Mouse (Mus musculus) c-Kit-positive CD71-negative TER-119-negative erythroid progenitor cells, embryonic 14.5 days (primary cell): Measurements from ENCODE around the gene Spire2.
A peak's percentile ranks its signal among the peaks of the same experiment; 100 is the strongest.
"Not testable (repeated sequence)": the region's sequence is repeated elsewhere in the genome, so short reads cannot be mapped to it uniquely, and the experiment has no call there.

Experiments
- DNase-seq: peaks from one replicate; pipeline ENCODE4 v3.0.0-alpha.2; 2013; ENCODE audit warnings: low read depth

Gene Spire2

DNA sequence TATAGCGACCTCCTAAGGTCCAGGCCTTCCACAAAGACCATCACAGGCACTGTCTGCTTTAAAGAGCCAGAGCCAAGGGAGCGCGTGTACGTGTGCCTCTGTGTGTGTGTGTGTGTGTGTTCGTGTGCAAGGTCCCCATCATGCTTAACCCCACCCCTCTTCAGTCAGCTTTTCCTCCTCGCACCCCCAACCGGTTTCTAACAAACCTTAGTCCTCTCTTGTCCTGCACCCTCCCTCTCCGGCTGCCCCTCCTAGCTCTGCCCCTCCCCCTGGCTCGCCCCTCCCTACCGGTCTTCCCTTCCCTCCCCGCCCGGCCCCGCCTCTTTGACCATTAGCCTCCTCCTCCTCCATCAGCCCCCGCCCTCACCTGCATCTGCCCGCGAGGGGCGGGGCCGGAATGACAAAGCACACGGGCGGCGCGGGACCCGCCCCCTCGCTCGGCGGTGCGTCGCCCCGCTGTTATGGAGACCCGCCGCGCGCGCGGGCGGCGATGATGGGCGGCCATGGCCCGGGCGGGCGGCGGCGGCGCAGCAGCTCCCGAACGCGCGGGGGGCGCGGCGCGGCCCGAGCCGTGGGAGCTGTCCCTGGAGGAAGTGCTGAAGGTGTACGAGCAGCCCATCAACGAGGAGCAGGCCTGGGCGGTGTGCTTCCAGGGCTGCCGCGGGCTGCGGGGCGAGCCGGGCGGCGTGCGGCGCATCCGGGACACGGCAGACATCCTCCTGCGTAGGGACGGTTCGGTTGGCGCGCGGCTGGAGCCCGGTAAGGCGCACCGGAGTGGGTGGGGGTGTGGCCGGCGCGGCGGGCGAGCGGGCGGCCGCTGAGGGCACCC, at the start of gene Spire2:
Gene Spire2, plus strand, starts transcription at position 452 of the 829 bp plus-strand sequence.
- peak; percentile 62 for DNase-seq

DNA sequence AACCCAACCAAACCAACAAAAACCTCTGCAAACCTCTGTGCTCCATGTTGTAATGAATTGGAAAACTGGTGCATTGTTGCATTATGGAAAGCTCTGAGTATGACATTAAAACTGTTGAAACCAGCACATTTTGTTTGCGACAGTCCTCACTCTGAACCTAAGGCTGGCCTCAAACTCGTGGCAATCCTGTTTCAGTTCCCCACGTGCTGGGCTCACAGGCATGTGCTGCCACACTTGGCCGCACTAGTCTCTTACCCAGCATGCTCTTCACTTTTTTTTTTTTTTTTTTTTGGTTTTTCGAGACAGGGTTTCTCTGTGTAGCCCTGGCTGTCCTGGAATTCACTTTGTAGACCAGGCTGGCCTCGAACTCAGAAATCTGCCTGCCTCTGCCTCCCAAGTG, 49.5 kb upstream of the Spire2 start:
- not testable (repeated sequence) for DNase-seq

DNA sequence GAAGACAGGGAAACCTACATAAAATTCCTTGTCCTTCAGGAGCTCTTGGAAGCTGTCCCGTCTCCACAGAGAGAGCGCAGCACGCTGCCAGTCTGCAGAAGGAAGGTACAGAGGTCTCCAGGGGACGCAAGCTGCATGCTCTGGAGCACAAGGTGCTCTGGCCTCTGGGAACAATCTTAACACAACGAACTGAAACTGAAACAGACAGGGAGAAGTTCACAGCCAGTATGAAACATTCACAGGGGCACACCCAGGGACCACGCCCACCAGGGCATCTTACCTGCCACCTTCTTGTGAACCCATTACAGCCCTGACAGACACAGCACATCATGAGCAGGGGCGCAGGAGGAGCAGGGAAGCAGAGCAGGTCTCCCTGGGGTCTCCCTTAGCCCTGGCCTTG, 48.5 kb upstream of the Spire2 start:
- DNase-seq, result no peak

DNA sequence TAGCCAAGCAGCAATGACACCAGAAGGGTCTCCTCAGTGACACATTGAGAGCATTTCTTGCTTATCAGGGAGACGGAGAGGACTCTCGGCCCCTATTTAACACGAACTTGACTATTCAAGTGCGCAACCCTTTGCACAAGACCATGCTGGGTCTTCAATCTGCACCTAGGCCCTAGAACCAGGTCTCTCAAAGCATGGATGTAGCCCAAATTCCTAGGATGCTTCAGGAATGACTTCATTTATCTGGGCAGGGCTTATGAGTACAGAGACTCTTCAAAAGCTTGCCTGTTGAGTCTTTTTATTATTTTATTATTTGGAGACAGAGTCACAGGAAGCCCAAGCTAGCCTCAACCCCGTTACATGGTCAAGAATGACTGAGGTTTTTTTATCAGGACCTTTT, 48.0 kb upstream of the Spire2 start:
- DNase-seq, result no peak

DNA sequence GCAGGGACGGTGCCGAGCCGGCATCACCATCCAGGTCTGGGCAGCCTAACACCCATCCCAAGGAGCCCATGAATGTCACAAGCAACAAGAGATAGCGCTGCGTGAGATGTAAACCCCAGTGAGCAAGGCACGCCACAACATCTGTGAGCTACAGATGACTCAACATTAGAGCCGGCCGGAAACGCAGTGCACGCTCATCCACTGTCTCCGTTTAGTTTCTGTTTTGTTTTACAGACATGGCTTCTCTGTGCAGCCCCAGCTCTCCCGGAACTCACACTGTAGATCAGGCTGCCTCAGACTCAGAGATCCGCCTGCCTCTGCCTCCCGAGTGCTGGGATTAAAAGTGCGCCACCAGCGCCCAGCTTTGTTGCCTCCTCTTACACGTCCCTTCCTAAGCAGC, 45.2 kb upstream of the Spire2 start:
- DNase-seq, result no peak

DNA sequence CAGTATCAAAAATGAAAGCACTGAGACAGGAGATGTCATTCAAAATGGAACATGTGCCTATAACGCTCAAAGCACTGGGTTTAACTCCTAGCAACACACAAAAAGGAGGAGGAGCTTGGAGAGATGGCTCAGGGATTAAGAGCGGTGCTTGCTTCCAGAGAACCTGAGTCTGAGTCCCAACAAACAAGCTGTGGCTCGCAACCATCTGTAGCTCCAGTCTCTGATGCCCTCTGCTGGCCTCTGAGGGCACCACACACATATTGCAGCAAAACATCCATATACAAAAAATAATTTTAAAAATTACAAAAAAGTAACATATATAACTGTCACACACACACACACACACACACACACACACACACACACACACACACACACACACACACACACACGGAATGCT, 42.3 kb upstream of the Spire2 start:
- DNase-seq, result no peak

DNA sequence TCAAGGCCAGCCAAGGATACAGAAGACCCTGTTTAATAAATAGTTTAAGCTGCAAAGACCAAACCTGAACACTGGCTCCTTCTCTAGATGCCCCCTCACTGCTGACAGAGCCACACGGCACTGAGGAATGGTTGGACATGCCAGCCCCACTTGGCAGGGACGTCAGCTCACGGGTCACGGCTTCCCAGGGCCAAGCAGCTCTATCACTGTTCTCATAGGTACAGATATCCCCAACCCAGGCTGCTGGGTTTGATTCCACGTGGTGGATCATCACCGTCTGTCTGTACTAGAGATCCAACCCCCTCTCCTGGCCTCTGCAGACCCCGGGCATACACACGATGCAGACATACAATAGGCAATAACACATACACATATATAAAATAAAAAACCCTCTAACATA, 41.8 kb upstream of the Spire2 start:
- DNase-seq, result no peak

DNA sequence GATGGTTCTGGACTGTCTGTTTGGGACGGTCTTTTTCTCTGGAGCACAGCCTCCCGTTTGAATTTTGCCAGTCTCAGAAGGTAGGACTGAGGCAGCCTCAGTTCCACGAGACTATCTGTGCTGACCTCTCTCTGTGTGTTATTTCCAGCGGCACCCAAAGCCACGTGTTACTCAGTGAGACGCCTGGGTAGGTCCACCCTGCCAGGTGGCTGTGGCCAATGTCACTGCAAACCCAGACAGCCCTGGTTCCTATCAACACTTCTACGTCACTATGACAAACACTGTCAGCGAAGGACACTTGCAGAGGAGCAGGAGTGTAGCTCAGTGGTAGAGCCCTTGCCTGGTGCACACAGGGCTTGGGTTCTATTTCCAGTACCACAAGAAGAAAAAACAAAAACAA, 40.8 kb upstream of the Spire2 start:
- DNase-seq, result no peak

DNA sequence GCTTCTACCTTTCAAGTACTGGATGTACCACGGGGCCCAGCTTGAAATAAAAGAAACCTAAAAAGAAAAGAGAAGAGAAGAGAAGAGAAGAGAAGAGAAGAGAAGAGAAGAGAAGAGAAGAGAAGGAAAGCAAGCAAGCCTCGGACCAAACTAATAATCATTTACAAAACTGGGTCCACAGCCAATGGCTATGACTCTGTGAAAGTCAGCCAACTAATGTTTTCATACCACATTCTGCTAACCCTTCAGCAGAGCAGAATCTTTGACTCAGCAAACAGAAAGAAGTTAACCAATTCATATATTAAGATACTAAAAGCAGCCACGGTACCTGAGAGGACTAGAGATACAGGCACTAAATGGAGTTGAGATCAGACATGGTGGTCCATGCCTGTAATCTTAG, 40.2 kb upstream of the Spire2 start:
- DNase-seq, result no peak

DNA sequence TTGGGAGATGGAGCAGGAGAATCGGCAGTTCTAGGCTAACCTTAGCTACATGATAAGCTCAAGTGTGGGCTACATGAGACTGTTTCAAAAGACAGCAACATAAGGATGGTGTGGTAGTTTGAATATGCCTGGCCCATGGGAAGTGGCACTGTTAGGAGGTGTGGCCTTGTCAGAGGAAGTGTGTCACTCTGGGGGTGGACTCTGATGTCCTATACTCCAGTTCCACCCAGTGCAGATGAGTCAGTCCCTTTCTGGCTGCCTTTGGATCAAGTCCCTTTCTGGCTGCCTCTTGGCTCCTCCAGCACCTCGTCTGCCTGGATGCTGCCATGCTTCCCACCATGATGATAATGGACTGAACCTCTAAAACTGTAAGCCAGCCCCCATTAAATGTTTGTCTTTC, 39.7 kb upstream of the Spire2 start:
- DNase-seq, result no peak

DNA sequence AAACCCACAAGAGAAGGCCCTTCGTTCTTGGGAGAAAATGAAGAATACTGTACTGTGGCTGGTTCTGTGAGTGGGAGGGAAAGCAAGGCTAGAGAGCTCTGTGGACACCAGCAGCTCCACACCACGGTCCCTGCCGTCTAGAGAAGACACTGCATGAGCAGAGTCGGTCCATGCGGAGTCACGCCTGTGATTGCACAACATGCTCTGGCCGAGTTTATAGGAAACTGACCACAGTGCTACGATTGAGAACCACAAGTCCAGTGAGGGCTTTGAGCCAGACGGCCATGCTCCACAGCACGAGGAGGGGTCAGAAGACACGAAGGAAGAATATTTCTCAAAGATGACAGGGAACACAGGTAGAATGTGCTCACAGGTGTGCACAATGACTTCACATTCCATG, 34.2 kb upstream of the Spire2 start:
- DNase-seq, result no peak

DNA sequence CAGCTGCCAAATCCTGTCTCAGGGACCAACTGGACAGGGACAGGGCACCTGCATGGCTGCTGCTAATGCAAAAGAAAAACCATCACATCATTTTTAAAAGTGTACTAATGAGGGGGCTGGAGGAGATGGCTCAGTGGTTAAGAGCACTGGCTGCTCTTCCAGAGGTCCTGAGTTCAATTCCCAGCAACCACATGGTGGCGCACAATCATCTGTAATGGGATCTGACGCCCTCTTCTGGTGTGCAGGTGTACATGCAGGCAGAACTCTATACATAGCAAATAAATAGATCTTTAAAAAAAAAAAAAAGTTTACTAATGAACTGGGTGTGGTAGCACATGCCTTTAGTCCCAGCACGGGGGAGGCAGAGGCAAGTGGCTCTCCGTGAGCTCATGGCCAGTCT, 23.8 kb upstream of the Spire2 start:
- DNase-seq, result no peak

DNA sequence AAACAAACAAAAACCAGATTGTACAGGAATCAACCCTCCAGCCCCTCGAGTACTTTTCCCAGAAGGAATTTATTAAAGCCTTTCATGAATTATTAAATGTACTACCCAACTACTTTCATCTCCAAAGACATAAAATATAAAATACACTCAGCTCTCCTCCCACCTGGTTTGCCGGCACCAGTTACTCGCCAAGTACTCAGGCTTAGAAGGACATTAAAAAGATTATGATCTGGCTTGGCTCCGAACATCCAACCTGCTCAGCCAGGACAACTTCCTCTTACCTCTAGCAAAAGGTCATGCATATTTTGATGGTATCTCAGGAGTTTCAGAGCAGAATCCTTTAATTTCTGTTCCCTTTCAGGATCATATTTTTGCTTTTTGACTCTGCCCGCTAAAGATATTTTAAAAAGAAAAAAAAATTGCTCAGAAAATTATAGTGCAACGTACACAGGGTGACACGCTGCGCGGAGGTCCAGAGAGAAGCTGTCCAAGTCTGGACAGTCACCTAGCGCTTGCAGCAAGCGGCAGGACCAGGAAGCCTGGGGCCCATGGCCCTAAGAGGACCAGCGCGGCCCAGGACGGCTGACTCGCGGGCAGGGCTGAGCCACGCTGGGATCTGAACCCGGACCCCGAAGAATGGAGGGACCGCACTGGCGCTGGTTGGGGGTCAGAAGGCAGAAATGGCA, 14.6 kb upstream of the Spire2 start:
- no peak for DNase-seq

DNA sequence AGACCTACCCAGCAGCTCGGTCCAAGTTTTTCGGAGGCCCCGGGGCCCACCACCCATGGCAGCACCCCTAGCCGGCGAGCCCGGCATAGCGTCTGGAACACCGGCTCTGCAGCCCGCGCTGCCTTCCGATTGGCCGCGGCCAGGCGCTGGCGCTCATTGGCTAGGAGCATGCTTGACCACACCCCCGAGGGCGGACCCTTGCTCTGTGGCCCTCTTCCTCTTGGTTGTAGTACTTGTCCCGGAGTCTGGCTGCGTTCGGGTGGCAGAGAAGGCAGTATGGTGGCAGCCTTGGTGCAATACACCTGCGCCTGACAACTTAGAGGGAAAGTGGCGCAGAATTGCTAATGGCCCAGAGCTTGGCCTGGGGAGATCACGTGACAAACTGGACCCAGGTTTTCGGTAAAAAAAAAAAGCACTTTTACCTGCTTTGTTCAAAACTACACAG, 14.0 kb upstream of the Spire2 start, which contains the start of gene Fanca:
Gene Fanca, minus strand, starts transcription at position 110 of the 445 bp plus-strand sequence.
- DNase-seq, result peak; percentile 95

DNA sequence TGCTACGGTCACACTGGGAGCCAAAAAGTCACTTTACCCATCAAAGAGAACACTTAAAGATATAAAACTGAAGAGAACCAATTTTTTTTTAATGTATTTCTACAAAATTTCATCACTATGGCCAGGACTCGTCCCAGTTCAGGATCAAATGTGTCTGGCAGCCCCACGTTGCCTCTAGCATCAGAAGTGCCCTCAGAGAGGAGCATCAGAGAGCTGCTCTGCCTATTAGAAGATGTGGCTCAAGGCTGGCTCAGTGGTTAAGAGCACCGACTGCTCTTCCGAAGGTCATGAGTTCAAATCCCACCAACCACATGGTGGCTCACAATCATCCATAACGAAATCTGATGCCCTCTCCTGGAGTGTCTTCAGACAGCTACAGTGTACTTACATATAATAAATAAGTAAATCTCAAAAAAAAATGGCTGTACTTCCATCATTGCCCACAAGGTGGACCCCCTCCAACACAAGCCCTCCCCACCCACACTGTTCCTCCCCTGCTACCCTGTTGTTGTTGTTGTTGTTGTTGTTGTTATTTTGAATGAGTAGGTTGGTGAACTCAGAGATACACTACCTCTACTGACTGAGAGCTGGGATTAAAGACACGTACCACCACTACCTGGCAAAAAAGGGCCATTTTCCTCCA, 12.9 kb upstream of the Spire2 start:
- peak; percentile 65 for DNase-seq

DNA sequence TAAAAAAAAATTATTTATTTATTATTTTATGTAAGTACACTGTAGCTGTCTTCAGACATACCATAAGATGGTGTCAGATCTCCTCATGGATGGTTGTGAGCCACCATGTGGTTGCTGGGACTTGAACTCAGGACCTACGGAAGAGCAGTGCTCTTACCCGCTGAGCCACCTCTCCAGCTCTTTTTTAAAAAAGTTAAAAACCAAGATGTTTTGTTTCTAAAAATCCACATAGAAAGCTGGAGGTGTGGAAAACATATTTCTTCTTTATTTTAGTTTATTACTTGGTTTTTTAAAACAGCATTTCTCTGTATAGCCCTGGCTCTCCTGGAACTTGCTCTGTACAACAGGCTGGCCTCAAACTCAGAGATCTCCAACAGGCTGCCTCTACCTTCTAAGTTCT, 4.0 kb upstream of the Spire2 start:
- no peak for DNase-seq

DNA sequence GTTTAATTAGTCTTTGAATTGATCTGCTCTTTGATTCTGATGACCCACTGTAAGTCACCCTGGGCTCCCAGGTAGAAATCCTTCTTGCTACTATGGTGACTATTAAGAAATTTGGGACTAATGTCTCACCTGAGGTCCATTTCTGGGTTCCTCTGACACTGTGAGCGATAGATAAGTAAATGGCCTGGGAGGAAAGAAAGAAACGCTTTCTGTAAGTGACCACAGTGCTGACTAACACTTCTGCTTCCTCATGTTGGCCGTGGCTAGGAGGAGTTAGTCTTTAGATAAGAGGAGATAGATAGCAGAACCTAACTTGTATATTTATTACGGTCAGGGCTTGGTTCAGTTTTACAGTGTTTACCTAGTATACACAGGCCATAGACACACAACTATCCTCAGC, 3.2 kb upstream of the Spire2 start:
- DNase-seq, result no peak

DNA sequence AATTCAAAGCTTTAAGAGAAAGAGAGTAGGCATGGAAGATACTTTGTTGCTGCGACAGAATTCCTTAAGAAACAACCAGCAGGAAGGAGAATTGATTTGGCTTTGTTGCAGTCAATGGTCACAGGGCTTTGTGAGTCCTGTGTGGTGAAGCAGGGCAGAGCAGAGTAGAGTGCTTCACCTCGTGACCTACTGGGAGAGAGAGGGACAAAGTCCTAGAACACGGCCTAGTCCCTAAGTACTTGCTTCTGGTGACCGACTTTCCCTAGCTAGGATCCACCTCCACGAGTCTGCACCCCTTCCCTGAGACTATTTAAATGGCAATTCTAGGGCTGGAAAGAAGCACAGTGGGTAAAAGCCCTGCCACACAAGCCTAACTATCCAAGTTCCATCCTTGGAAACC, 2.6 kb upstream of the Spire2 start:
- no peak for DNase-seq

DNA sequence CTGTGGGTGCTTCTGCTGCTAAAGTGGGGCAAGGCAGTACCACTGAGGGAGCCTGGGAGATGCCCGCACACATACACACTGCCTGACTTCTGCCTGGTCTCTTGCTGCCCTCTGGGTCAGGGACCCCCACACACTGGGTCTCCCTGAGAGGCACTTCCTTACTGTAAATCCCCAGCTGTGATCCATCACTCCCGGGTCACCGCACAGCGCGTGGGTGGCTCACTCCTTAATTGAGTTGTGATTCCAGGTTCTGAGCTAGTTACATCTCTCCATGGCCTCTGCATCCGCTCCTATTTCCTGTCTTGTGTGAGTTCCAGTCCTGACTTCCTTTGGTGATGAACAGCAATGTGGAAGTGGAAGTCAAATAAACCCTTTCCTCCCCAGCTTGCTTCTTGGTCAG, 1.8 kb upstream of the Spire2 start:
- DNase-seq, result no peak

DNA sequence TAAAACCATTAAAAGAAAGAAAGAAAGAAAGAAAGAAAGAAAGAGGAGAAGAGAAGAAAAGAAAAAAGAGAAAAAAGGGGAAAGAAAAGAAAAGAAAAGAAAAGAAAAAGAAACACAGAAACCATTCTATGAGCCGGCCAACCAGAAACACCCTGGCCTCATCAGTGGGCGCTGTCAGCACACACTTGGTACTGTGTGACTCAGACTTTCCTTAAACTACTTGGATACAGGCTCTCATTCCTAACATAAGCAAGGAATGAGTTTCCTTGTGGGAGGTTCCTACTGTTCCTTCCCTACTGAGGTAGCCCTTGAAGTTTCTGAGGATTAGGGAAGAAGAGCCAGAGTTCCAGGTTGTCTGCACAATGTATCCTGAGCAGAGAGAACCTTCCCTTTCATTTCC, 1.2 kb upstream of the Spire2 start:
- no peak for DNase-seq

DNA sequence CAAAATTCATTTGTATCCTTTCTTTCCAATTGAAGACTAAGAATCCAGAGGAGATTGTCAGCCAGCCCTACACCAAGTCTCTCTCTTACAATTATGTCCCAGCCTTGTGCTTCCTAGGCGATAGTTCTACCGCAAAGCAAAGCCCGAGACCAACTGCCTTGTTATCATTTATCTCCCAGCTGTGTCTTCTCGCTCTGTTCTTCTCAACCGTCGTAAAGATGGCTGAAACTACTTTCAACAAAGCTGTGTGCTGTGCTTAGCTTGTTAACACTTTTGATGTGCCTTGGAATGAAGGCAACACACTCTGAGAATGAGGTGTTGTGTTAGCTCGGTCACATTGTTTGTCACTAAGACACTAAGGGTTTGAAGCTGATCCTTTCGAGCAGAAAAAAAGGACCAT, 703 bp upstream of the Spire2 start:
- DNase-seq, result no peak

DNA sequence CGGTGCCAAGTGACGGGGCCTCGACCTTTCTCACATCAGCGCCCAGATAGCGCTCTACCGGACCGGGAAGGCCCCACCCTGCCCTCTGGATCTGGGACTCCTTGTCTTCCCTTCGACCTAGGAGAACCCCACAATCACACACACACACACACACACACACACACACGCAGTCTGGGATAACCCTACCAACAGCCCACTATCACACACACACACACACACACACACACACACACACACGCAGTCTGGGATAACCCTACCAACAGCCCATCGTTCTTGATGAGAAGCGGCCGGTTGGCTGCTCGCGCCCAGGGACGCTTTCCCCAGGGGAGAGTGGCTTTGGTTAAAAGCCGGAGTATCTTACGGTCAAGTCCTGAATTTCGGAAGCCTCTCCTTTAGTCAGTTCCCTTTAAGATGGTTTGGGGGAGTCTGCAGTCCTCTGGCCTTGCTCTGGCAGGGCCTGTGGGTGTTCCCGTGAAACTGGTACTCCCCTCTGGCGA, 626 bp downstream of the Spire2 start:
- no peak for DNase-seq

DNA sequence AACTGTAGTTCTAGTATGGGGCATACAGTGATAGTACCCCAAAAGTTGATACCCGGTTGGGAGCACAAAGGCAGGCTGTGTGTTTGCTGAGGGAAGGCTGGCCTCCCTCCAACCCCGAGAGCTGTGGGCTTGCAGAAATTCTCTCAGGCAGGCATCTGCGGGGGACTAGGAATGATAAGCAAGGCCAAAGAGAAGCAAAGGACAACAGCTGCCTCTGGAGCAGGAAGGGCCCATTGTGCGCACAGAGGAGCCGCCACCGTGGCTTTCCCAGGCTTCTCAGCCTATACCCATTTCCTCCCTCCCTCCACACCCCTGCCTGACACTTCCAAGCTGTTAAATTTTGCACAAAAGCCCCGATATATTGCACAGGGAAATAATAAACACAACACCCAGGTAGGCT, 1.4 kb downstream of the Spire2 start:
- no peak for DNase-seq
